Comparison of ENCODE assay signal across 24 mouse cellular contexts in the genomic region with DNA sequence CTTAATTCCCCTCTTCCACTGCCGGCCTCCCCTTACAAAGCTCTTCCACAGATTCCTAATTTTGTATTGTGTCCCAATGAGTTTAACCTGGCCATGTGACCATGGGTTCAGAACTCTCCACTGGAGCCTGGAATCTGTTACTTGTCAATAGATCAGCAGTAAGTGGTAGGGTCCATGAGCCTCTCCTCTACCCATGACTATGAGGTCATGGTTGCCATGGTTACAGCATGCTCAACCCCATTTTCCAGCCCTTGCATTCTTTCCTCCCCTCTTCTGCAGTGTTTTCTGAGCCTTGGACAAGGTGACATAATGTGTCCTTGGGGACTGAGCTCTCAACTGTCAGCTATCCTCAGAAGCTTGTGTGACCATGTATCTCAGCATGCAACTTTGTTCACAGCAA. TPM values are rescaled to one million over a fixed set of nuclear protein-coding genes. Genes with fewer than 3 reads are reported as not detected.
DNase-seq lines count a peak whose midpoint lies in the region; ATAC-seq lines count a peak whose summit lies in the region.
"Had no signal": no experiment of that assay in that cellular context is flagged by ENCODE, and none has a peak within 500 bp of the region (broad histone marks: within the 10 kb centered on the region; RNA-seq: fewer than 3 reads in every experiment).

No protein-coding gene starts in this region.

- no peaks in the 10 kb centered on the region for H3K36me3 ChIP-seq in limb, embryonic 12.5 days
- no peaks in the 10 kb centered on the region for H3K36me3 ChIP-seq in limb, embryonic 10.5 days
- no peaks in the 10 kb centered on the region for H3K36me3 ChIP-seq in embryonic facial prominence, embryonic 10.5 days (replicated peaks)
- no peaks in the 10 kb centered on the region for H3K36me3 ChIP-seq in kidney, embryonic 16.5 days (ENCODE audit: insufficient read depth, low read length)
- H3K36me3 ChIP-seq: heart, embryonic 12.5 days; hindbrain, embryonic 10.5 days; intestine, embryonic 15.5 days had no signal

- no peak for ATAC-seq in limb, embryonic 12.5 days (ENCODE audit: insufficient number of reproducible peaks, insufficient read depth, low FRiP score, low TSS enrichment, low read depth)
- no peak for ATAC-seq in kidney, embryonic 16.5 days (ENCODE audit: low FRiP score, low TSS enrichment)
- ATAC-seq: forebrain, embryonic 13.5 days; forebrain, postnatal 0 days; intestine, embryonic 15.5 days had no signal

- 63% methylated on average over 1 of the region's 1 CpGs for WGBS in limb, embryonic 12.5 days
- 86% methylated on average over 1 of the region's 1 CpGs for WGBS in limb, embryonic 10.5 days
- 76% methylated on average over 1 of the region's 1 CpGs for WGBS in embryonic facial prominence, embryonic 10.5 days
- 92% methylated on average over 1 of the region's 1 CpGs for WGBS in kidney, embryonic 16.5 days

- no peak overlapping the region for H3K4me3 ChIP-seq in limb, embryonic 12.5 days (replicated peaks)
- no peak overlapping the region for H3K4me3 ChIP-seq in limb, embryonic 10.5 days
- no peak overlapping the region for H3K4me3 ChIP-seq in embryonic facial prominence, embryonic 10.5 days
- H3K4me3 ChIP-seq in kidney, embryonic 16.5 days (ENCODE audit: low read length) = no peak overlapping the region
- H3K4me3 ChIP-seq: forebrain, embryonic 13.5 days; gastrocnemius, adult 2 months; heart, adult 2 months; heart, embryonic 12.5 days; hindbrain, embryonic 10.5 days; intestine, embryonic 15.5 days had no signal

- no peaks in the 10 kb centered on the region for H3K27me3 ChIP-seq in limb, embryonic 12.5 days
- no peaks in the 10 kb centered on the region for H3K27me3 ChIP-seq in limb, embryonic 10.5 days (ENCODE audit: low read depth, poor library complexity, severe bottlenecking)
- no peaks in the 10 kb centered on the region for H3K27me3 ChIP-seq in embryonic facial prominence, embryonic 10.5 days (replicated peaks; ENCODE audit: low read depth, poor library complexity, severe bottlenecking)
- H3K27me3 ChIP-seq in kidney, embryonic 16.5 days (ENCODE audit: insufficient read depth, low read length) = no peaks in the 10 kb centered on the region
- H3K27me3 ChIP-seq: forebrain, embryonic 13.5 days; heart, embryonic 12.5 days; intestine, embryonic 15.5 days had no signal

- intact Hi-C loops in gastrocnemius, postnatal 14 days (cut with DNase I; ENCODE audit: low total_unique reads) = no loop called here

- DNase-seq in limb, embryonic 10.5 days (ENCODE audit: low spot score) = no peak
- DNase-seq in embryo, embryonic 10.5 days (ENCODE audit: low spot score) = peak; percentile 26
- peak; percentile 25 for DNase-seq in embryonic facial prominence, embryonic 10.5 days (ENCODE audit: low spot score)
- DNase-seq in gastrocnemius, postnatal 14 days = no peak
- DNase-seq: adrenal gland, postnatal 14 days; cerebellum, adult 11-12 months; cerebellum, adult 9-10 months; cerebellum, postnatal 25 days; forebrain, postnatal 0 days; gastrocnemius, adult 2 months; gastrocnemius, postnatal 36 days; heart, adult 2 months had no signal

- no peaks in the 10 kb centered on the region for H3K4me1 ChIP-seq in limb, embryonic 12.5 days (replicated peaks)
- no peaks in the 10 kb centered on the region for H3K4me1 ChIP-seq in limb, embryonic 10.5 days
- H3K4me1 ChIP-seq in embryonic facial prominence, embryonic 10.5 days = 0 out of 2 replicates have a peak, but pooled peaks cover 3% of the 10 kb centered on the region
- no peaks in the 10 kb centered on the region for H3K4me1 ChIP-seq in kidney, embryonic 16.5 days (ENCODE audit: insufficient read depth, low read length)
- H3K4me1 ChIP-seq: forebrain, embryonic 13.5 days; heart, embryonic 12.5 days; hindbrain, embryonic 10.5 days; intestine, embryonic 15.5 days had no signal

- H3K4me2 ChIP-seq in limb, embryonic 12.5 days = no peak overlapping the region
- H3K4me2 ChIP-seq in kidney, embryonic 16.5 days (replicated peaks; ENCODE audit: low read depth, low read length) = no peak overlapping the region
- H3K4me2 ChIP-seq: forebrain, embryonic 13.5 days; heart, embryonic 12.5 days; hindbrain, embryonic 14.5 days; intestine, embryonic 15.5 days had no signal

- no peak overlapping the region for H3K9ac ChIP-seq in limb, embryonic 12.5 days (replicated peaks)
- no peak overlapping the region for H3K9ac ChIP-seq in kidney, embryonic 16.5 days (replicated peaks; ENCODE audit: low read length)
- H3K9ac ChIP-seq: forebrain, embryonic 13.5 days; forebrain, postnatal 0 days; heart, embryonic 12.5 days; hindbrain, embryonic 14.5 days; intestine, embryonic 15.5 days had no signal

- H3K9me3 ChIP-seq in limb, embryonic 12.5 days = peaks cover 10% of the 10 kb centered on the region
- H3K9me3 ChIP-seq in limb, embryonic 10.5 days (replicated peaks) = no peaks in the 10 kb centered on the region
- H3K9me3 ChIP-seq in embryonic facial prominence, embryonic 10.5 days = peaks cover 4% of the 10 kb centered on the region; the same call in 1 of the 2 replicates
- H3K9me3 ChIP-seq in kidney, embryonic 16.5 days (ENCODE audit: low read length) = no peaks in the 10 kb centered on the region
- H3K9me3 ChIP-seq: forebrain, embryonic 13.5 days; intestine, embryonic 15.5 days had no signal

- 0 out of 2 replicates have a peak overlapping the region, but pooled peaks have one; percentile 41 for H3K27ac ChIP-seq in limb, embryonic 12.5 days
- no peak overlapping the region for H3K27ac ChIP-seq in limb, embryonic 10.5 days
- H3K27ac ChIP-seq in embryonic facial prominence, embryonic 10.5 days (replicated peaks) = no peak overlapping the region
- no peak overlapping the region for H3K27ac ChIP-seq in kidney, embryonic 16.5 days (ENCODE audit: low read length)
- H3K27ac ChIP-seq: forebrain, embryonic 13.5 days; gastrocnemius, adult 2 months; heart, adult 2 months; hindbrain, embryonic 10.5 days; hindbrain, embryonic 14.5 days; intestine, embryonic 15.5 days had no signal

RNA-seq across cellular contexts. Expression of a gene that starts 37.3 kb away (rescaled TPM):
- polyA plus RNA-seq in limb, embryonic 12.5 days (2016; fragmentation: Nextera tagmentation; extraction: Ambion mirVana) = not detected in 2 replicates
- polyA plus RNA-seq in limb, embryonic 10.5 days (2016; fragmentation: Nextera tagmentation; extraction: Ambion mirVana) = not detected in 2 replicates
- polyA plus RNA-seq in embryonic facial prominence, embryonic 10.5 days (2016; fragmentation: Nextera tagmentation; extraction: Ambion mirVana) = not detected in 2 replicates
- not detected for total RNA-seq in gastrocnemius, postnatal 14 days (2021)
- not detected in 2 replicates for polyA plus RNA-seq in kidney, embryonic 16.5 days (2015; fragmentation: Nextera tagmentation; extraction: Ambion mirVana)
- total RNA-seq: adrenal gland, postnatal 14 days; ES-E14; forebrain, postnatal 0 days; gastrocnemius, adult 2 months; gastrocnemius, postnatal 36 days; heart, adult 2 months; heart, postnatal 25 days had no signal
- polyA plus RNA-seq: cortical plate, adult 2 months; embryonic facial prominence, embryonic 14.5 days; forebrain, embryonic 13.5 days; forebrain, postnatal 0 days; heart, embryonic 12.5 days; heart, embryonic 16.5 days; hindbrain, embryonic 10.5 days; hindbrain, embryonic 14.5 days; intestine, embryonic 15.5 days had no signal

Comparison
In these comparisons a context has a peak if more than half of its experiments do, and no peak if none do; other contexts are left out.
1. DNase-seq: peak in embryo, embryonic 10.5 days (single experiment) and embryonic facial prominence, embryonic 10.5 days (single experiment); none in limb, embryonic 10.5 days (single experiment) and gastrocnemius, postnatal 14 days (single experiment).